Mouse (Mus musculus): ENCODE measurements around the gene Dnaja3. TPM values are rescaled to one million over a fixed set of nuclear protein-coding genes. Genes with fewer than 3 reads are reported as not detected.

Dnaja3 gene
- polyA plus RNA-seq (2012; ENCODE audit: insufficient read depth, insufficient read length, missing spikeins): 20.0 and 21.3 TPM in 2 replicates

GRCm38 (mm10) chr16:4639831-4640237, at the start of gene Dnaja3, which contains the start of gene Vasn:
Dnaja3 (plus strand) TSS chr16:4639989.
Vasn (plus strand) TSS chr16:4639941.
- Histone ChIP-seq H3K4me1 (ENCODE audit: control insufficient read depth, insufficient read depth, low read length) (no peaks in the 10 kb centered on the region), H3K27ac (ENCODE audit: insufficient read depth, low read depth, low read length) (no peak within 1 kb of the TSS), H3K4me3 (ENCODE audit: insufficient read depth, low read length) (no peak within 1 kb of the TSS)
- no peak for TF ChIP-seq CTCF (IDR thresholded peaks at IDR 0.05; ENCODE audit: low read depth, low read length)
- no peak for TF ChIP-seq POLR2A (IDR thresholded peaks at IDR 0.05; ENCODE audit: borderline replicate concordance, low read depth, low read length)

DNA sequence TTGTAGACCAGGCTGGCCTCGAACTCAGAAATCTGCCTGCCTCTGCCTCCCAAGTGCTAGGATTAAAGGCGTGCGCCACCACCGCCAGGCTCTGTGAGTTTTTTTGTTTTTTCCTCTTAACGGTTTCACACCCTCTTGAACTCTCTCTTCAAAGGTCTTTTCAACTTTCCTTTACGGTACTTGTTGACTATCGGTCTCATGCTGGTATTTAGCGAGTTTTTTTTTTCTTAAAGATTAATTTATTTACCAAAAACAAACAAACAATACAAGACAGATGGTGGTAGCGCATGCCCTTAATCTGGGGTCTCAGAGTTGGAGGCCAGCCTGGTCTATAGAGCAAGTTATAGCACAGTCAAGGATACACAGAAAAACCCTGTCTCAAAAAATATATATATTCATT, 49.6 kb upstream of the Dnaja3 start:
- H3K4me1 ChIP-seq (ENCODE audit: control insufficient read depth, insufficient read depth, low read length): peaks cover 20% of the 10 kb centered on the region
- no peak for TF ChIP-seq POLR2A (IDR thresholded peaks at IDR 0.05; ENCODE audit: borderline replicate concordance, low read depth, low read length)
- no peak for TF ChIP-seq CTCF (IDR thresholded peaks at IDR 0.05; ENCODE audit: low read depth, low read length)

GRCm38 (mm10) chr16:4592909-4593875, 46.6 kb upstream of the Dnaja3 start:
- Histone ChIP-seq H3K27ac (ENCODE audit: insufficient read depth, low read depth, low read length) (no peak overlapping the region), H3K4me1 (ENCODE audit: control insufficient read depth, insufficient read depth, low read length) (no peaks in the 10 kb centered on the region), H3K4me3 (ENCODE audit: insufficient read depth, low read length) (no peak overlapping the region)
- TF ChIP-seq CTCF (IDR thresholded peaks at IDR 0.05; ENCODE audit: low read depth, low read length) (no peak), POLR2A (IDR thresholded peaks at IDR 0.05; ENCODE audit: borderline replicate concordance, low read depth, low read length) (no peak)

More for the DNA sequence above, 49.6 kb upstream of the Dnaja3 start:
- Histone ChIP-seq H3K27ac (ENCODE audit: insufficient read depth, low read depth, low read length) (no peak overlapping the region), H3K4me3 (ENCODE audit: insufficient read depth, low read length) (no peak overlapping the region)

DNA sequence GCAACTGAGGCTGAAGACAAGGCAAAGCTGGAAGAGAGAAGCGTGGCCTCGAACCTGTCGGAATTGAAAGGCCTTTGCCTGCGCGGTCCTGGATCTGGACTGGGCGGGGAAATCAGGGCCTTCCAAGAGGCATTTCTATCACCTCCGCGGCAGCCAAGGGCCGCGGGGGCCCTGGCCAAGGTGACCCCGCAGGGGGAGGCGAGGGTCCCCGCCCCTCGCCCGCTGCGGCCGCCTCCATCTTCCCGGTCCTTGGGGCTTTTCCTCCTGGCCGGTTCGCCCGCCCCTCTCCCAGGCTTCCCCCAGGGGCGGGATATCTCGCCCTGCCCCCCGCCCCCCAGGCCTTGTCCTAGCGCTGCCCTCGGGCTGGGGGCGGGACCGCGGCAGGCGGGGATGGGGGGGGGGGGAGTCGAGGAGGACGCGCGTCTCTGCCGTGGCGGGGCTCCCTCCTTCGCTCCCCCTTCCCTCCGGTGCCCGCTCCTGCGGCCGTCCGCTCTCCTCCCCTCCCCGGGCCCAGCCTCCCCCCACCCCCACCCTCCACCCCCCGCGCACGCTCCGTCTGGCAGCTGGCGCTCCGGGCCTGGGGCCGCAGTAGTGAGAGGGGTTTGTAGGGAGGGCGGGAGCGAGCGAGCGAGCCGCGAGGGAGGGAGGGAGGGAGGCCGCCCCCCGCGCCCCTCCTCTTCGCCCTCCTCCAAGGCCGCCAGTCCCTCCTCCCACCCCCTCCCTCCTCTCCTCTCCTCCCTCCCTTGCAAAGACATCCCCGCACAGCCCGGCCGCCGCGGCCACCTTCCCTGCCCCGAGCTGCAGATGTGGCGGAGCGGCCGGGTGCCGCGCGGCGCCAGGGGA, 45.6 kb upstream of the Dnaja3 start, which contains the start of gene Glis2:
Glis2 (plus strand) TSS at position 743 of the 843 bp plus-strand sequence.
- H3K27ac ChIP-seq (ENCODE audit: insufficient read depth, low read depth, low read length): no peak within 1 kb of the TSS
- H3K4me1 ChIP-seq (ENCODE audit: control insufficient read depth, insufficient read depth, low read length): no peaks in the 10 kb centered on the region
- no peak for TF ChIP-seq CTCF (IDR thresholded peaks at IDR 0.05; ENCODE audit: low read depth, low read length)
- H3K4me3 ChIP-seq (ENCODE audit: insufficient read depth, low read length): peak within 1 kb of the TSS; percentile 58

GRCm38 (mm10) chr16:4594814-4595526, 44.8 kb upstream of the Dnaja3 start:
- Histone ChIP-seq H3K27ac (ENCODE audit: insufficient read depth, low read depth, low read length) (no peak overlapping the region), H3K4me3 (ENCODE audit: insufficient read depth, low read length) (peak overlapping the region; percentile 58)

DNA sequence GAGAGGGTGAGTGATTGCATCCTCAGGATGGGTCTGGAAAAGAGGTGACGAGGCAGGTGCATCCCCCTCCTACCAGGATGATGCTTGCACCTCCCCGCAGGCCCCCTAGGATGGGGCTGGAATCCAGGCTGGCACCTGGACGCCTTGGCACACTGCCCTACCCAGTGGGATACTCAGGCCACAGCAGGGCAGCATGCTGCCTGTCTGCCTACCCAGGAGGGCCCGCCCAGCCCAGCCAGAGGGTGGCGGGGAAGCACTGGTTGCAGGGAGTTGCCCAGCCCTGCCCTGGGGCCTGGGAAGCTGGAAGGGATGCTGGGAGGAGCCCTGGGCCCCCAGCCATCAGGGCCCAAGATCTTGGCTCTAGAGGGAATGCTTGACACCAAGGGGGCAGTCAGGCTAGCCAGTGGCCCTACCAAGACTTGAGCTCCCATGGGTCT, 44.2 kb upstream of the Dnaja3 start:
- H3K4me3 ChIP-seq (ENCODE audit: insufficient read depth, low read length): no peak overlapping the region
- no peaks in the 10 kb centered on the region for H3K4me1 ChIP-seq (ENCODE audit: control insufficient read depth, insufficient read depth, low read length)
- no peak overlapping the region for H3K27ac ChIP-seq (ENCODE audit: insufficient read depth, low read depth, low read length)
- no peak for TF ChIP-seq POLR2A (IDR thresholded peaks at IDR 0.05; ENCODE audit: borderline replicate concordance, low read depth, low read length)
- no peak for TF ChIP-seq CTCF (IDR thresholded peaks at IDR 0.05; ENCODE audit: low read depth, low read length)

More at GRCm38 (mm10) chr16:4594814-4595526, 44.8 kb upstream of the Dnaja3 start:
- no peaks in the 10 kb centered on the region for H3K4me1 ChIP-seq (ENCODE audit: control insufficient read depth, insufficient read depth, low read length)
- no peak for TF ChIP-seq POLR2A (IDR thresholded peaks at IDR 0.05; ENCODE audit: borderline replicate concordance, low read depth, low read length)

GRCm38 (mm10) chr16:4596141-4596728, 43.6 kb upstream of the Dnaja3 start:
- Histone ChIP-seq H3K27ac (ENCODE audit: insufficient read depth, low read depth, low read length) (no peak overlapping the region), H3K4me1 (ENCODE audit: control insufficient read depth, insufficient read depth, low read length) (no peaks in the 10 kb centered on the region), H3K4me3 (ENCODE audit: insufficient read depth, low read length) (no peak overlapping the region)

DNA sequence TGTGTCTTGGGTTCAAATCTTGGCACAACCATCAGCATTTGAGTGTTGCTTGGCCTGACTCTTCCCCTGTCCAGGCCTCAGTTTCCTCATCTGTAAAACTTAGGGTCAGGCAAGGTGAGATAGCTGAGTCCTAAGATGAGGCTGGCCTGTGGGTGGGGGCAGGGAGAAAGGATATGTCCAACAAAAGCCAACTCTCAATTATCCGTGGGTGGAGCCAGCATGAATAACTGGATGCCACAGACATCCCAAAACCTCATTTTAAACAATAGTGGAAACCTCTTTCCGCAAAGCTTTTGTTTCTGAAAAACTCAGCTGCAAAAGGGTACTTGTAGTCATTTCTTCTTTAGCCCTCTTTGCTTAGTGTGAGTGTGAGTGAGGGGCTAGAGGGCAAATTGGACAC, 43.0 kb upstream of the Dnaja3 start:
- no peak overlapping the region for H3K27ac ChIP-seq (ENCODE audit: insufficient read depth, low read depth, low read length)
- no peak overlapping the region for H3K4me3 ChIP-seq (ENCODE audit: insufficient read depth, low read length)
- TF ChIP-seq CTCF (IDR thresholded peaks at IDR 0.05; ENCODE audit: low read depth, low read length) (no peak), POLR2A (IDR thresholded peaks at IDR 0.05; ENCODE audit: borderline replicate concordance, low read depth, low read length) (no peak)
- no peaks in the 10 kb centered on the region for H3K4me1 ChIP-seq (ENCODE audit: control insufficient read depth, insufficient read depth, low read length)

More at GRCm38 (mm10) chr16:4596141-4596728, 43.6 kb upstream of the Dnaja3 start:
- TF ChIP-seq CTCF (IDR thresholded peaks at IDR 0.05; ENCODE audit: low read depth, low read length) (no peak), POLR2A (IDR thresholded peaks at IDR 0.05; ENCODE audit: borderline replicate concordance, low read depth, low read length) (no peak)

- no peak for TF ChIP-seq CTCF (IDR thresholded peaks at IDR 0.05; ENCODE audit: low read depth, low read length)
- no peak for TF ChIP-seq POLR2A (IDR thresholded peaks at IDR 0.05; ENCODE audit: borderline replicate concordance, low read depth, low read length)
- no peaks in the 10 kb centered on the region for H3K4me1 ChIP-seq (ENCODE audit: control insufficient read depth, insufficient read depth, low read length)
- H3K4me3 ChIP-seq (ENCODE audit: insufficient read depth, low read length): no peak overlapping the region
- no peak overlapping the region for H3K27ac ChIP-seq (ENCODE audit: insufficient read depth, low read depth, low read length)
These were observed 42.5 kb upstream of the Dnaja3 start for GRCm38 (mm10) chr16:4597296-4597695.
